Mouse (Mus musculus) heart, adult 18-20 months (tissue): ENCODE data around the gene Trpm3. TPM values are rescaled to one million over a fixed set of nuclear protein-coding genes. Genes with fewer than 3 reads are reported as not detected.
A peak's percentile ranks its signal among the peaks of the same experiment; 100 is the strongest.

Experiments used
- DNase-seq, 2 experiments: peaks; one replicate each; pipeline ENCODE4 v3.0.0; 2021 to 2022; ENCODE audit warnings: mixed read lengths in 1 of 2
- microRNA-seq, 2 experiments: library from miRNA; unstranded; fragments of <30 nt; microRNA quantifications; one replicate each; pipeline ENCODE4 v1.2.0; 2022
- total RNA-seq, 2 experiments: library from RNA; stranded (reverse); gene quantifications; 2 replicates each; pipeline ENCODE4 v1.2.3; 2021

The Trpm3 gene
- total RNA-seq, 2 experiments from 2014 or later, result 1.1 TPM

DNA sequence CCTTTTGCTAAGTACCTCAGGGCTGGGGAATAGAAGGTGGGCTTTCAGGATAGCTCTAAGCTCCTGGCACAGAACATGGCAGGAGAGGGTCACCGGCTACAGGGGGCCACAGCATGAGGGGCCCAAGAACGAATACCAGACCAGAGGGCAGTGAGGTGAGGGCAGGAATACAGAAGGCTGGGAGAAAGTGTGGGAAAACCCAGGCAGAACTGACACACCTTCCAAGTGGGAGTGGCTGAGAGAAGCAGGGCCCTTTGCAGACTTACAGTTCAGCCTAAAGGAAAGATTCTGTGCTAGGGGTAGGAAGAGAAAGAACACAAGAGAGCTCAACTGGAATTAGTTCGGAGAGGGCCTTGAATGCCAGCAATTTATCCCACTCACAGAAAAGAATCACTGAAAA is 896.9 kb downstream of the Trpm3 start:
- DNase-seq, result no peak

DNA sequence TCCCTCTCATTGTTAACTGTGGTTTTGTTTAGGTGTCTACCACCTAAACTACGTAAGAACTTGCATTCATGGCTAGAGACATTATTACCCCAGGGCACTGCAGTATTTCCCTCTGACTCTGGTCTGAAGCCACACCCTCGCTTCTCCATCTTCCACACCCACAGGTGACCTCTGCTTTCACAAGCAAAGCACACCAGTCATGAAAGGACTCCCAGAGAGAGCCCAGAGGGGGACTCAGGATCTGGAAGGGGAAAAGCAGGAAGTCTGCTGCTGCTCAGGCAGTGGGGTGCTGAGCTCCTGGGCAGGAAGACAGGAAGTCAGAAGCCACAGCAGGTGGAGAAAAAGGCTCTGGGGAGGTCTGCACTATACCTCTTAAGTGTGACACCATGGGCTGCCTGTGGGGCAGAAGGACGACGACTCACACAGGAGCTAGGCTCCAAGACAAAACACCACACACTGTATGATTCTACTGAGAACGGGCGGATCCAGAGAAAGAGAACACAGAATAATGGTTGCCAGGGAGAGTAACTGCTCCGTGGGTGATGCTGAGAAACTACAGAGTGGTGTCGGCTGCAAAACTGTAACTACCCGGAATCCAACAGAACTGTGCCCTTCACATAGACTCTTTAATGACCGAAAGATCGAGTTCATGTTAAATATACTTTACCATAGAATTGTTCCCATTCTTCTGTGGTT is 898.1 kb downstream of the Trpm3 start:
- DNase-seq, result no peak

DNA sequence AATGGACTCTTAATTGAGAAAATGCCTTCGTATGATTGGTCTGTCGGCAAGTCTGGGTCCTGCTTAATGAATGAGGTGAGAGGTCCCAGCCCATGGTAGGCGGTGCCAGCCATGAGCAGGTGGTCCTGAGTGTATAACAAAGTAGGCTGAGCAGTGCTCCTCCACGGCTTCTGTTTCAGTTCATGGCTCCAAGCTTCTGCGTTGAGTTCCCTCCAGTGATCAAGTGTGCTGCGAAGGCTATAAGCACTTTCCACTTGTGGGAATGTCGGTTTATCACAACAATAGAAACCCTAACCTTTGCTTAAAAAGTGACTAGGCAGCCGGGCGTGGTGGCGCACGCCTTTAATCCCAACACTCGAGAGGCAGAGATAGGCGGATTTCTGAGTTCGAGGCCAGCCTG is 898.7 kb downstream of the Trpm3 start:
- DNase-seq, result no peak

DNA sequence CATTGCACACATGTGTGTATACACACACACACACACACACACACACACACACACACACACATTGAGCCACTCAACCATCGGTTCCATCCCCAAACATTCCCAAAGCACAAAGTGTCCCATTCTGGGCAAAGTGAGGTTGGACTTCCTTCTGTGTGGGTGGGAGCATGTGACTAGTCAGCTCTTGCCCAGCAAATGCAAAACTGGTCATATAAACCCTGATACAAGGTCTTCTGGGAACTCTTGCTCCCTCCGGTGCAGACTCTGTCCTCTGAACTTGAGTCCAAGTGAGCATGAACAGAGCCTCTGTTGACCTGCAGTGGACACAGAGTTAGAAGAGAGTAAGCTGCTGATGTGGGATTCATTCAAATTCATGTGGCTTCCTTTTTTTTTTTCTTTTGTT is 899.5 kb downstream of the Trpm3 start:
- DNase-seq, result peak in 1 of 2 experiments; percentile 50

DNA sequence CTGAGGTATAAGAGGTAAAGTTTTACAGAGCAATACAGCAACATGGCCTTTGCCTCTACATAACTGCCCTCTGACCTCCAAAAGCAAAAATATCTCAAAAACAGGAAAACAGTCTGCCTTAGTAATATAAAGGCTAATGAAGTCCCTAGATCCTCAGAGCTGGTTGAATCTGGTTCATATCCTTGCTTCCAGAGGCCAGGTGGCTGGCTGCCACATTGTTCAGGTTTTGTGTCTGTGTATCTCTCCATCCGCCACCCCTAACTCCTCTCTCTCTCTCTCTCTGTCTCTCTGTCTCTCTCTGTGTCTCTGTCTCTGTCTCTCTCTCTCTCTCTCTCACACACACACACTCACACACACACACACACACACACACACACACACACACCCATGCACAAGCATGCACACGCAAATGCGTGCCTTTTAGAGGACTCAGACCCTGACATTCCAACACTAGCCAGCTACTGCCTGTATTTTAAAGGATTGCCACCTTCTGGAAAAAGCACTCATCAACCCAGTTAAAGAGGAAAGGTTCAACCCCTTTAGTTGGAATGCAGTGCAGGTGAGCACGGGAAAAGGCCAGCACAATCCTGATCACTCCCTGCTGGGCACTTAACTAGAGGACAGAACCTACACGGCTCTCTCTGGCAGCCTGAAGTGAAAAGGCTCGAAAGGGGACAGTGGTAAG is 902.8 kb downstream of the Trpm3 start:
- no peak for DNase-seq

DNA sequence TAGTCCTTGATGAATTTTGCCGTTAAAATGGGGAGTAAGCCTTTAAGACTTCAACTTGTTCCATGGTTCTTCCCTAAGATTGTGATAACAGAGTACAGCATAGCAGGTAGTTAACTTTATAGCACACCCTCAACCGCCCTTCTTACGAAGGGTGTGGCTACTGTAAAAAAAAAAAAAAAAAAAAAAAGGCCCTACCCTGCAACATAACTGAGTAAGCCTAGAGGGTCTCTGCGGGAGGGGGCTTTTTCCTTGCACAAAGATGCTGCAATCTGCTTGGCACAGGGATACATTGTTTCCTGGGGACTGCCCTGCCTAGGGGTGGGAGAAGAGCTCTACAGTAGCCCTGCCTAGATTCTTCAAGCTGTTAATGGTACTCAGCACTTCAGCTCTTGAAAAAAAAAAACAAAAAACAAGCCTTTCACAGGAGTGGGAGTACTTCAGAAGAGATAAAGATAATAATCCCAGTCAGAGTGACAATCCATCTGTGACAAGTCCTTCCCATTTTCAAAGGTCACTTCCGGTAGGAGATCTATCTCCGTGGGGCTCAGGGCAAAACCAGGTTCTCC is 903.4 kb downstream of the Trpm3 start:
- DNase-seq, result no peak

DNA sequence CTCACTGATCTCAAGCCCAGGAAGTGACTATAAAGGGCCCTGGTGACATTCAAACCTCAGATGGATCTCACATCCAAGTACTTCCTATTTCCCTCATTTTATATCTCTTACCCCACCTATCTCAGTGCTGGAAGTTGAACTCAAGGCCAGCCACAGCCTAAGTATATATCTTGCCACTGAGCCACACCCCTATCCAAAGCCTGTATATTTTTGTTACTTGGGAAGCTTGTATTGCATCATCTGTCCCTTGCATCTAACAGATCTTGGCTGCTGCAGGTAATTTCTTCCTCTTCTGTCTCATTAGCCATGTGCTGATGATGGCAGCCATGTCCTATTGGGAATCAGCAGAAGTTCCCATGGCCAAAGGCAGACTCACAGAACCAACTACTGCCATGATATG is 904.9 kb downstream of the Trpm3 start:
- DNase-seq, result no peak

Small RNA genes within 50 kb of the gene (microRNA-seq; reads per million reads assigned to microRNA genes)
- gene Mir204, result 165 to 207 reads per million in 2 experiments
